ENCODE assay signal across 8 mouse cellular contexts in genomic region chr3:144570047-144570815, GRCm38 (mm10). TPM values are rescaled to one million over a fixed set of nuclear protein-coding genes. Genes with fewer than 3 reads are reported as not detected.
A peak's percentile ranks its signal among the peaks of the same experiment; 100 is the strongest.
DNase-seq lines count a peak whose midpoint lies in the region; ATAC-seq and TF ChIP-seq lines count a peak whose summit lies in the region.

TSS of gene Hs2st1 (minus strand) at chr3:144570181.
TSS of gene Selenof (plus strand) at chr3:144570304.

- H3K9ac ChIP-seq in forebrain, embryonic 12.5 days: peak within 1 kb of the TSS; percentile 94
- H3K9ac ChIP-seq in heart, postnatal 0 days (replicated peaks; ENCODE audit: low read depth, low read length): peak within 1 kb of the TSS; percentile 96
- peak within 1 kb of the TSS; percentile 94 for H3K9ac ChIP-seq in liver, embryonic 16.5 days (ENCODE audit: low read depth, low read length)
- peak within 1 kb of the TSS; percentile 92 for H3K9ac ChIP-seq in neural tube, embryonic 13.5 days

- TF ChIP-seq POLR2A in testis, adult 2 months (IDR thresholded peaks at IDR 0.05; ENCODE audit: control insufficient read depth, low read depth, low read length): peak; percentile 91

- no peaks in the 10 kb centered on the region for H3K9me3 ChIP-seq in E14TG2a.4 (ENCODE audit: low read length)
- H3K9me3 ChIP-seq in forebrain, embryonic 12.5 days: no peaks in the 10 kb centered on the region
- H3K9me3 ChIP-seq in heart, postnatal 0 days (replicated peaks; ENCODE audit: control insufficient read depth, low read length): no peaks in the 10 kb centered on the region
- H3K9me3 ChIP-seq in liver, embryonic 16.5 days (replicated peaks; ENCODE audit: control insufficient read depth, low read length): no peaks in the 10 kb centered on the region
- no peaks in the 10 kb centered on the region for H3K9me3 ChIP-seq in neural tube, embryonic 13.5 days

- no peak for TF ChIP-seq CTCF in E14TG2a.4 (conservative IDR thresholded peaks at IDR 0.05; ENCODE audit: low read length)
- TF ChIP-seq CTCF in heart, postnatal 0 days (IDR thresholded peaks at IDR 0.05; ENCODE audit: low read depth): no peak
- no peak for TF ChIP-seq CTCF in testis, adult 2 months (IDR thresholded peaks at IDR 0.05; ENCODE audit: control insufficient read depth, insufficient read depth, insufficient replicate concordance, low read depth, low read length)

- DNase-seq in c-Kit-positive CD71-positive TER-119-positive erythroid progenitor cells, embryonic 14.5 days (ENCODE audit: low spot score): peak; percentile 99
- peak; percentile 100 for DNase-seq in heart, postnatal 0 days (ENCODE audit: low spot score)
- DNase-seq in kidney, postnatal 4 days: peak; percentile 96 to 98

- H3K27ac ChIP-seq in forebrain, embryonic 12.5 days: peak within 1 kb of the TSS; percentile 96
- H3K27ac ChIP-seq in heart, postnatal 0 days (ENCODE audit: low read depth): peak within 1 kb of the TSS; percentile 94
- H3K27ac ChIP-seq in liver, embryonic 16.5 days (ENCODE audit: low read length): peak within 1 kb of the TSS; percentile 93
- peak within 1 kb of the TSS; percentile 98 for H3K27ac ChIP-seq in neural tube, embryonic 13.5 days (replicated peaks)
- H3K27ac ChIP-seq in testis, adult 2 months (ENCODE audit: control insufficient read depth, insufficient read depth, low read depth, low read length): peak within 1 kb of the TSS; percentile 89

- H3K4me1 ChIP-seq in E14TG2a.4 (replicated peaks; ENCODE audit: low read depth, low read length): peaks cover 55% of the 10 kb centered on the region
- H3K4me1 ChIP-seq in forebrain, embryonic 12.5 days: peaks cover 33% of the 10 kb centered on the region
- H3K4me1 ChIP-seq in heart, postnatal 0 days (ENCODE audit: control insufficient read depth, insufficient read depth): peaks cover 19% of the 10 kb centered on the region
- peaks cover 27% of the 10 kb centered on the region for H3K4me1 ChIP-seq in liver, embryonic 16.5 days (ENCODE audit: control insufficient read depth, low read depth, low read length)
- H3K4me1 ChIP-seq in neural tube, embryonic 13.5 days (replicated peaks): peaks cover 40% of the 10 kb centered on the region
- peaks cover 6% of the 10 kb centered on the region for H3K4me1 ChIP-seq in testis, adult 2 months (ENCODE audit: control insufficient read depth, insufficient read depth, low read length)

- WGBS in forebrain, embryonic 12.5 days: under 1% methylated on average over 61 of the region's 69 CpGs
- under 1% methylated on average over 63 of the region's 69 CpGs for WGBS in heart, postnatal 0 days
- under 1% methylated on average over 62 of the region's 69 CpGs for WGBS in liver, embryonic 16.5 days (ENCODE audit: insufficient replicate concordance)
- WGBS in neural tube, embryonic 13.5 days: under 1% methylated on average over 58 of the region's 69 CpGs

- peak within 1 kb of the TSS; percentile 98 for H3K4me3 ChIP-seq in E14TG2a.4 (replicated peaks; ENCODE audit: low read length)
- H3K4me3 ChIP-seq in forebrain, embryonic 12.5 days (replicated peaks): peak within 1 kb of the TSS; percentile 87
- peak within 1 kb of the TSS; percentile 94 for H3K4me3 ChIP-seq in heart, postnatal 0 days (ENCODE audit: low read depth, low read length)
- H3K4me3 ChIP-seq in liver, embryonic 16.5 days (ENCODE audit: low read depth, low read length): peak within 1 kb of the TSS; percentile 93
- H3K4me3 ChIP-seq in neural tube, embryonic 13.5 days: peak within 1 kb of the TSS; percentile 65
- H3K4me3 ChIP-seq in testis, adult 2 months (ENCODE audit: control insufficient read depth, low read depth, low read length): peak within 1 kb of the TSS; percentile 96

- peak; percentile 98 for TF ChIP-seq EP300 in heart, postnatal 0 days (IDR thresholded peaks at IDR 0.05; ENCODE audit: low read depth)

- peak within 1 kb of the TSS; percentile 84 for H3K4me2 ChIP-seq in forebrain, embryonic 12.5 days
- peak within 1 kb of the TSS; percentile 81 for H3K4me2 ChIP-seq in heart, postnatal 0 days (ENCODE audit: low read depth, low read length)
- H3K4me2 ChIP-seq in liver, embryonic 16.5 days (ENCODE audit: low read depth, low read length): peak within 1 kb of the TSS; percentile 100
- peak within 1 kb of the TSS; percentile 89 for H3K4me2 ChIP-seq in neural tube, embryonic 13.5 days

- peak; percentile 98 for ATAC-seq in forebrain, embryonic 12.5 days (ENCODE audit: low FRiP score)
- ATAC-seq in heart, postnatal 0 days (ENCODE audit: insufficient read depth, low read depth): peak; percentile 97
- ATAC-seq in liver, embryonic 16.5 days (ENCODE audit: low read depth): peak; percentile 98
- peak; percentile 99 for ATAC-seq in neural tube, embryonic 13.5 days (ENCODE audit: low read depth)

- peaks cover 34% of the 10 kb centered on the region for H3K36me3 ChIP-seq in E14TG2a.4 (ENCODE audit: insufficient read depth, low read length)
- peaks cover 19% of the 10 kb centered on the region; the same call in 1 of the 2 replicates for H3K36me3 ChIP-seq in forebrain, embryonic 12.5 days (replicated peaks)
- H3K36me3 ChIP-seq in heart, postnatal 0 days (replicated peaks; ENCODE audit: control insufficient read depth, insufficient read depth, low read length): 0 out of 2 replicates have a peak, but pooled peaks cover 9% of the 10 kb centered on the region
- H3K36me3 ChIP-seq in liver, embryonic 16.5 days (ENCODE audit: control insufficient read depth, insufficient read depth): peaks cover 10% of the 10 kb centered on the region; the same call in 1 of the 2 replicates
- H3K36me3 ChIP-seq in neural tube, embryonic 13.5 days: peaks cover 20% of the 10 kb centered on the region; the same call in 1 of the 2 replicates
- no peaks in the 10 kb centered on the region for H3K36me3 ChIP-seq in testis, adult 2 months (ENCODE audit: control insufficient read depth, insufficient read depth, low read length)

- H3K27me3 ChIP-seq in E14TG2a.4 (ENCODE audit: insufficient read depth, low read length): peaks cover 15% of the 10 kb centered on the region
- H3K27me3 ChIP-seq in forebrain, embryonic 12.5 days: no peaks in the 10 kb centered on the region
- no peaks in the 10 kb centered on the region for H3K27me3 ChIP-seq in heart, postnatal 0 days (ENCODE audit: control insufficient read depth, insufficient read depth, low read length)
- no peaks in the 10 kb centered on the region for H3K27me3 ChIP-seq in liver, embryonic 16.5 days (ENCODE audit: control insufficient read depth, insufficient read depth, low read depth, low read length)
- H3K27me3 ChIP-seq in neural tube, embryonic 13.5 days: no peaks in the 10 kb centered on the region
- no peaks in the 10 kb centered on the region for H3K27me3 ChIP-seq in testis, adult 2 months (ENCODE audit: control insufficient read depth, insufficient read depth, low read length)

RNA-seq across cellular contexts. Expression of gene Hs2st1, which starts in this region (rescaled TPM):
- polyA plus RNA-seq in forebrain, embryonic 12.5 days (2016; fragmentation: Nextera tagmentation; extraction: Ambion mirVana): 35.7 and 39.1 TPM in 2 replicates
- total RNA-seq in heart, postnatal 0 days (2014; rRNA removed; ENCODE audit: low replicate concordance): 9.0 and 16.1 TPM in 2 replicates
- polyA plus RNA-seq in heart, postnatal 0 days (2015; fragmentation: Nextera tagmentation; extraction: Ambion mirVana): 3.3 and 3.5 TPM in 2 replicates
- polyA plus RNA-seq in liver, embryonic 16.5 days (2015; fragmentation: Nextera tagmentation; extraction: Ambion mirVana): 1.4 and 1.6 TPM in 2 replicates
- 15.6 and 17.9 TPM in 2 replicates for polyA plus RNA-seq in neural tube, embryonic 13.5 days (2015; fragmentation: Nextera tagmentation; extraction: Ambion mirVana)
- 2.8 and 3.0 TPM in 2 replicates for polyA plus RNA-seq in testis, adult 2 months (2012; rRNA removed)

RNA-seq across cellular contexts. Expression of gene Selenof, which starts in this region (rescaled TPM):
- 467 and 480 TPM in 2 replicates for polyA plus RNA-seq in forebrain, embryonic 12.5 days (2016; fragmentation: Nextera tagmentation; extraction: Ambion mirVana)
- 245 and 260 TPM in 2 replicates for total RNA-seq in heart, postnatal 0 days (2014; rRNA removed; ENCODE audit: low replicate concordance)
- 416 and 439 TPM in 2 replicates for polyA plus RNA-seq in heart, postnatal 0 days (2015; fragmentation: Nextera tagmentation; extraction: Ambion mirVana)
- 272 and 287 TPM in 2 replicates for polyA plus RNA-seq in liver, embryonic 16.5 days (2015; fragmentation: Nextera tagmentation; extraction: Ambion mirVana)
- 595 and 628 TPM in 2 replicates for polyA plus RNA-seq in neural tube, embryonic 13.5 days (2015; fragmentation: Nextera tagmentation; extraction: Ambion mirVana)
- 94.5 and 97.5 TPM in 2 replicates for polyA plus RNA-seq in testis, adult 2 months (2012; rRNA removed)

Comparison
In these comparisons a context has a peak if more than half of its experiments do, and no peak if none do; other contexts are left out.
1. Peak in every context shown above with its lines: DNase-seq, ATAC-seq, H3K4me3 ChIP-seq and H3K27ac ChIP-seq.